Mouse (Mus musculus) hindbrain, embryonic 13.5 days (tissue): ENCODE data around the gene Fmo3. TPM values are rescaled to one million over a fixed set of nuclear protein-coding genes. Genes with fewer than 3 reads are reported as not detected.
A peak's percentile ranks its signal among the peaks of the same experiment; 100 is the strongest.

Experiments used
- ATAC-seq: fragments of 200-750 bp; cut with Nextera tagmentation; 2 replicates; pipeline ENCODE4 v1.8.0; 2017; ENCODE audit warnings: moderate TSS enrichment; ENCODE audit not compliant: low FRiP score
- H3K27ac ChIP-seq: fragments of 300-500 bp; sonication (generic); 2 replicates; pipeline ENCODE4 v1.5.1; 2015; ENCODE audit warnings: inconsistent platforms, mild to moderate bottlenecking, moderate library complexity
- H3K27me3 ChIP-seq: fragments of 300-500 bp; sonication (generic); 2 replicates; pipeline ENCODE4 v1.6.1; 2015; ENCODE audit warnings: mild to moderate bottlenecking, inconsistent platforms
- H3K36me3 ChIP-seq: fragments of 300-500 bp; sonication (generic); 2 replicates; pipeline ENCODE4 v1.6.1; 2015; ENCODE audit warnings: mild to moderate bottlenecking, inconsistent platforms
- H3K4me1 ChIP-seq: fragments of 300-500 bp; sonication (generic); replicated peaks from 2 replicates; pipeline ENCODE4 v1.6.1; 2015; ENCODE audit warnings: inconsistent platforms
- H3K4me2 ChIP-seq: fragments of 300-500 bp; sonication (generic); 2 replicates; pipeline ENCODE4 v1.6.1; 2015; ENCODE audit warnings: inconsistent platforms, mild to moderate bottlenecking, moderate library complexity
- H3K4me3 ChIP-seq: fragments of 300-500 bp; sonication (generic); 2 replicates; pipeline ENCODE4 v1.5.1; 2015; ENCODE audit warnings: mild to moderate bottlenecking, inconsistent platforms
- H3K9ac ChIP-seq: fragments of 300-500 bp; sonication (generic); 2 replicates; pipeline ENCODE4 v1.6.1; 2015; ENCODE audit warnings: mild to moderate bottlenecking, inconsistent platforms
- H3K9me3 ChIP-seq: fragments of 300-500 bp; sonication (generic); 2 replicates; pipeline ENCODE4 v1.6.1; 2016; ENCODE audit warnings: inconsistent platforms
- WGBS: fragments of 180-500 bp; shearing (Covaris S2); methylation state at CpG from one replicate; pipeline ENCODE4 v1.1.7; 2015; 5-methylcytosine and 5-hydroxymethylcytosine counted together
- polyA plus RNA-seq: library from polyadenylated mRNA; unstranded; fragments of >200 nt; fragmentation: Nextera tagmentation; extraction: Ambion mirVana; gene quantifications from 2 replicates; pipeline ENCODE4 v1.2.1, GENCODE M21; 2015

The Fmo3 gene
- polyA plus RNA-seq, 1 experiment from 2014 or later: not detected

DNA sequence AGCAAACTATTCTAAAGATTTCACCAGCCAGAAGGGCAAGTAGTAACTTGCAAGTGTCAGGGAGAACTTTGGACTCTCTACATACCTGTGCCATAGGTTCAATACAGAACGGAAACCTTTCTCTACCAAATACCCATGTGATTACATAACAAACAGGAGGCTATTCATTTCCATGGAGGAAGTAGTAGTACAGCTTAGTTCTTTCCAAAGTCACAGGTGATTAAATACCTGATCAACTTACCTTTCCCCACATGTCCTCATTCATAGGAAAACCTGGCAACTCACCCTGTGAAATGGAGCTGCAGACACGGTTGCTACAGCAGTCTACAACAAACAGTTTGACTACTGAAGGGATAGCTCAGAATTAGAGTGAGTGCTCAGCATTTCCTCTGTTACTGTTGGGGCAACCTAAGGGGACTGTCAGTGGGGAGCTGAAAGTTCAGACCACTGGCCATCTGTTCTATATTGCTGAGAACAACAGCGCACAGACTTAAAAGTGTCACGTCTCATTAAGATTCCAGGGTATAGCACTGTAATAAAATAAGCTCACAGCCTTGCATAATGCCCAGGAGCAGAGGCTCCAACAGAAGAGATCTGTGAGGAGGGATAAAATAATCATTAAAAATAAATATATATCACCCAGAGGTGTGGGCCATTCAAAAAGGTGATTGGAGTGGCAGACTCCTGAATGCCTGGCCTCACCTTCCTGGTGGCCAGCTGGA is 37.3 kb downstream of the Fmo3 start:
- Histone ChIP-seq H3K4me2 (no peak overlapping the region), H3K4me1 (0 out of 2 replicates have a peak, but pooled peaks cover 7% of the 10 kb centered on the region), H3K9ac (no peak overlapping the region), H3K4me3 (no peak overlapping the region), H3K27me3 (no peaks in the 10 kb centered on the region), H3K36me3 (no peaks in the 10 kb centered on the region), H3K9me3 (no peaks in the 10 kb centered on the region), H3K27ac (no peak overlapping the region)
- 60% methylated on average over 4 of the region's 4 CpGs for WGBS
- peak; percentile 46; the same call in 1 of the 2 replicates for ATAC-seq

- WGBS: 80% methylated on average over 6 of the region's 6 CpGs
- no peaks in the 10 kb centered on the region for H3K9me3 ChIP-seq
- H3K4me3 ChIP-seq: no peak overlapping the region
- no peak overlapping the region for H3K27ac ChIP-seq
- H3K4me1 ChIP-seq: 0 out of 2 replicates have a peak, but pooled peaks cover 7% of the 10 kb centered on the region
- H3K9ac ChIP-seq: no peak overlapping the region
- no peak overlapping the region for H3K4me2 ChIP-seq
- ATAC-seq: no peak
- no peaks in the 10 kb centered on the region for H3K36me3 ChIP-seq
- H3K27me3 ChIP-seq: no peaks in the 10 kb centered on the region
Measured at GRCm38 (mm10) chr1:162943700-162944099, 40.6 kb downstream of the Fmo3 start.

DNA sequence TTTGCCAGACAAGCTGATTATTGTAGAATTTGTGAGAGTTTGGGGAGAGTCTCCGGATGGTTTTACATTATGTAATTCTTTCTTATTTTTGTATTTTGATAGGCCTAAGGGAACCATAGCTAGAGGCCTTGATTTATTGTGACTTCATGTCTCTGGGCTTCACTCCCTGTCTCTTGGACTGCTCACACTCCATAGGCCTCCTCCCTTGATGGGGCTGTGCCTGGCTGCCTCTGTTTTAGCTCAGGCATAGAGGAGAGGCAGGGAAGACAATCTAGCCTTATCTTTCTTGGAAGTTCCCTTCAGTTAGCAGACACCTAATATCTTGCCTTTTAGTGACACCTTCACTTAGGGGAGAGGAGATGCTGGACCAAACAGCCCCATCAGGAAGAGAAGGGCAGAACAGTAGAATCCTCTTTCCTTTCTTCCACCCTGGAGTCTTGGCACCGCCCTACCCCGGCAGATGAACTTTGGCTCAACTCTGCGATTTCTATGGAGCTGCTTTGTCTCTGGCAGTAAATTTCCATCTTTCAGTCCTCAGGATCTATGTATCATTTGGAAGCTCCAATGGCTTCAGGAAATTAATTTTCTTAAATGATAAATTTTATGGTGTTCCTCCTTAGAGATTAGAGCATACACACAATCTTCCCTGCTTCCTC is 45.5 kb downstream of the Fmo3 start:
- H3K4me2 ChIP-seq: no peak overlapping the region
- no peak overlapping the region for H3K27ac ChIP-seq
- no peaks in the 10 kb centered on the region for H3K4me1 ChIP-seq
- H3K36me3 ChIP-seq: no peaks in the 10 kb centered on the region
- H3K9ac ChIP-seq: no peak overlapping the region
- no peaks in the 10 kb centered on the region for H3K27me3 ChIP-seq
- H3K9me3 ChIP-seq: no peaks in the 10 kb centered on the region
- no peak overlapping the region for H3K4me3 ChIP-seq
- WGBS: 92% methylated on average over 4 of the region's 4 CpGs
- no peak for ATAC-seq

DNA sequence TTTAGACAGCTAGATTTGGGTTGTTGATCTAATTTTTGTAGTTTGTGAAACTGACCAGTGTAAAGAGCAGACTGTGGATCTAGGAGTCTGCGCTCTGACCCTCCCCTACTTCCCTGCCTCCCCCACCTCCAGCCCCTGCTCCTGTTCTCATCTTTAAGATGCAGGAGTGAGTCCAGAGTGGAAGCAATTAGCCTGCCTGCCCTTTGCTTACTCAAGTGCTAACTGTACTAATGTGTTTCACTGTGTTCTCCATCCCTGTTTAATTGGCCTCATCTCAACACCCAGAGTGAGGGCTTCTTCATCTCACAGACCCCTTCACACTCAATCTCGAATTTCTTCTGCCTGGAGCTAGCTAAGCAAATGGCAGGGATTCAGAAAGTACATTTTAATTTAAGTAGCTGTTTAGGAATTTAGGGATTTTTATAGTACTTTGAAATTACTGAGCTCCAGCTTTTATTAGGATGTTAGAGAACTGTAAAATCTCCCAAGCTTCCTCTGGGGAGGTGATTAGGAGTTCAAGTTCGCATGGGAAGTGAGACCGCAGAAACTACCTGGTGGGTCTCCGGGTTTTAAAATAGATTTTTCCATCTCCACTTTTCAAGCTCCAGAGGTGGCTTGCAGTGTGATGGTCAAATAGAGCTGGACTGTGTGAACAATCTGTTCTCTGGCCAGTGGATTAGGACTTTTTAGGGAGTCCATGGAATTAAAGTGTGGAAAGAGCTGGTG is 46.2 kb downstream of the Fmo3 start:
- H3K9me3 ChIP-seq: no peaks in the 10 kb centered on the region
- ATAC-seq: no peak
- no peaks in the 10 kb centered on the region for H3K27me3 ChIP-seq
- no peak overlapping the region for H3K27ac ChIP-seq
- no peaks in the 10 kb centered on the region for H3K36me3 ChIP-seq
- 88% methylated on average over 5 of the region's 5 CpGs for WGBS
- no peak overlapping the region for H3K4me2 ChIP-seq
- no peak overlapping the region for H3K9ac ChIP-seq
- no peak overlapping the region for H3K4me3 ChIP-seq
- H3K4me1 ChIP-seq: no peaks in the 10 kb centered on the region

DNA sequence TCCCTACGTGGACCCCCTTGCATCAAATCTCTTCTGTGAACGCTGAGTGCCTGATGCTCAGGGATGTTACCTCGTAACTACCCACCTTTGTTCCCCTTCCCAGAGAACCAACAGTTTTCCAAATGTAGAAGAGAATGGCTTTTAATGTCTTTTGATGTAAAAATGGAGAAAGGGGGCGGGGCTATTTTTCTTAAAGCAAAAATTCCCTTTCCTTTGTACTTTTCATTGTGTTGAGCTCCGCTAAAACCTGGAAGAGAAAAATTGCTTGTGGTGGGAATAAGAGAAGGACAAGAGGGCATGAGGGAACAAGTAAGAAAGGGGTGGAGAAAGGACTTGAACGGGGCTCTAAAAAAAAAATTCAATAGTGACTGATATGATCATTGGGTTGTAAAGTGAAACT is 46.9 kb downstream of the Fmo3 start, which contains the start of gene Fmo6:
TSS of gene Fmo6 (minus strand) at position 101 of the 400 bp plus-strand sequence.
- Histone ChIP-seq H3K36me3 (no peaks in the 10 kb centered on the region), H3K4me3 (no peak within 1 kb of the TSS), H3K27me3 (no peaks in the 10 kb centered on the region), H3K9me3 (no peaks in the 10 kb centered on the region), H3K4me2 (no peak within 1 kb of the TSS), H3K9ac (no peak within 1 kb of the TSS), H3K4me1 (no peaks in the 10 kb centered on the region), H3K27ac (no peak within 1 kb of the TSS)
- 95% methylated on average over 6 of the region's 6 CpGs for WGBS
- ATAC-seq: no peak

DNA sequence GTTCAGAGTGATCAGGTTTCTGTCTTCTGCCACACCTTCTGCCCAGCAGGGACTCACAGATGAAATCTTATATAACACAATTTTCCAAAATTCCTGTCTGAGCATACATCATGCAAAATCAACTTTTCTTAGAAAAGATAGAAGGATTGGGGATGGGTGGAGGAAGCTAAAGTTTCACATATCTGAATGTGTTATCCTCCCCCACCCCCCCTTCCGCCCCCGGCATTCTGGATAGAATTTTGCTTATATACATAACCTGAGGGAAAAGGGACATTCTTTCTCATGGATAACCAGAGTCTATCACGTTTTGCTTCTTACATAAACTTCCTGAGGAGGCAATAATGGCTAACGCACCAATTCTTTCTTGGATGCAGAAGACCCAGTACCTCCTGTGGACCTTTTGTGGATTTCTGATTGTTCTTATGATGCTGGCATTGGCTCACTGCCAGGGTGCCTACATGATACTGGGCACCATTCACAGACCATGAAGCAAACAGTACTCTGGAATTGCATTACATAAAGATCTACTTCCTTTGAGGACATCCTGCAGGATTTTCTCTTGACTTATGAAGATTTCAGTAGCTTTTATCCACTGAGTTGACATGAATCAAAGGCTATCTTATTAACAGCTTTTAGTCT is 49.8 kb downstream of the Fmo3 start:
- H3K27ac ChIP-seq: no peak overlapping the region
- H3K36me3 ChIP-seq: no peaks in the 10 kb centered on the region
- H3K4me1 ChIP-seq: no peaks in the 10 kb centered on the region
- WGBS: 71% methylated on average over 4 of the region's 4 CpGs
- no peaks in the 10 kb centered on the region for H3K27me3 ChIP-seq
- H3K9me3 ChIP-seq: no peaks in the 10 kb centered on the region
- no peak overlapping the region for H3K4me3 ChIP-seq
- no peak for ATAC-seq
- no peak overlapping the region for H3K9ac ChIP-seq
- no peak overlapping the region for H3K4me2 ChIP-seq

- ATAC-seq: no peak
- 92% methylated on average over 4 of the region's 4 CpGs for WGBS
Measured at GRCm38 (mm10) chr1:162932386-162932785, 51.9 kb downstream of the Fmo3 start.

DNA sequence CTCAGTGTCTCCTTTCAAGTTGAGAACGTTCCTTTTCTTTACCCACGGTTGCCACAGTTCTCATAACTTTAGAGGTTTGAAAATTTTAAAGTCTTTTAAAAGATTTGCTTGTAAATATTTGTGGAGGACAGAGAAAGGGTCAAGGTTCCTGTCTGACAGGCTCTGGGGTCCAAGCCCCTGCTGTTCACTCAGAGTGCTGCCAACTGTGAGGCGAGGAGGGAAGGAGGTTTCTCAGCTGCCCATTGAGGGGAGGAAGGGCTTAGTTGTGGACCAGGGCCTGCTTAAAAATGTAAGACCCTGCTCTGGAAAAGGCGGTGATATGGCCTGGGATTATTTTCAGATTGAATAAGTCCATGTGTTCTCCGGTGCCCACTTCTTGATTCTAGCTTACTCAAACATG is 52.4 kb downstream of the Fmo3 start:
- H3K36me3 ChIP-seq: no peaks in the 10 kb centered on the region
- ATAC-seq: no peak
- H3K27ac ChIP-seq: no peak overlapping the region
- H3K4me2 ChIP-seq: no peak overlapping the region
- no peaks in the 10 kb centered on the region for H3K9me3 ChIP-seq
- no peak overlapping the region for H3K9ac ChIP-seq
- no peaks in the 10 kb centered on the region for H3K27me3 ChIP-seq
- WGBS: 79% methylated on average over 5 of the region's 5 CpGs
- no peaks in the 10 kb centered on the region for H3K4me1 ChIP-seq
- H3K4me3 ChIP-seq: no peak overlapping the region

More at GRCm38 (mm10) chr1:162932386-162932785, 51.9 kb downstream of the Fmo3 start:
- no peak overlapping the region for H3K27ac ChIP-seq
- no peak overlapping the region for H3K4me3 ChIP-seq
- no peaks in the 10 kb centered on the region for H3K27me3 ChIP-seq
- no peak overlapping the region for H3K4me2 ChIP-seq
- H3K9ac ChIP-seq: no peak overlapping the region
- H3K9me3 ChIP-seq: no peaks in the 10 kb centered on the region
- H3K4me1 ChIP-seq: no peaks in the 10 kb centered on the region
- H3K36me3 ChIP-seq: no peaks in the 10 kb centered on the region

DNA sequence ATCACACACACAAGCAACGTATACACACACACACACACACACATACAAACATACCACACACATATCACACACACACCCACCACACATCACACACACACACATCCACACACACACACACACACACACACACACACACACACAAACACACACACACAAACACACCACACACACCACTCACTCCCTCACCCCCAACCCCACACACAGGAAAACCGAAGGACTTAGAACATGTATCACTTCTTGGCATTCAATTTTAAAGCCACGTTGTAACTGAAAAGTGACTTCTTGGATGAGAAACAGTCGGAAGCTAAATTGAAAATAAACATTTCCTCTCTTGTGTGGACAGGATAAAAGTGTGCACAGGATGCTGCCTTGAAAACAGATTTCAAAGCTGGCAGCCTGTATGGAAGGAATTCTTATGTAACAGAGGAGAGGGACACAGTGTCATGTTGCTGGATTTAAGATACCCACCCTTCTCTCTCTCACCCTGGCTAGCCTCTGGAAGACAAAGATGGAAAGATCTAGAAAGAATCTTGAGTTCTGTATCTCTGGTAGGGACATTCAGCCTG is 52.9 kb downstream of the Fmo3 start:
- Histone ChIP-seq H3K4me3 (no peak overlapping the region), H3K27ac (no peak overlapping the region), H3K4me1 (no peaks in the 10 kb centered on the region), H3K9me3 (no peaks in the 10 kb centered on the region), H3K9ac (no peak overlapping the region), H3K36me3 (no peaks in the 10 kb centered on the region), H3K27me3 (no peaks in the 10 kb centered on the region), H3K4me2 (no peak overlapping the region)
- 77% methylated on average over 4 of the region's 4 CpGs for WGBS
- ATAC-seq: no peak

DNA sequence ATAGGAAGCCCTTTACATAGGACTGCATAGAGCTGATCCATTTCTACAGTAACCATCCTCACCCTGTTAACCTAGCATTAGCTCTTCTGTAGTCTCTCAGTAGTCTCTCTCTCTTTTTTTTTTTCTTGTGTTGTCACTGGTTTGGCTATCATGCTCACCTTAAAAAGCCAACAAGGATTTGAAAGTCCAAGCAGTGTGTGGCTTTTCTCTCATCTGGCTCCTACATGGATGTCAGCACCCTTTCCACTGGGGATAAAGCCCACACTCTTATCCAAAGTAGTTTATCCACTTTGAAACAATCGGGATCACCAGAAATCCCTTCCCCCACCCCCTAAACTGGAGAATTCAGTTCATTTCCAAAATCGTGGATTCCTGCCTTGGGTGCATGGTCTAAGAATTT is 53.7 kb downstream of the Fmo3 start:
- Histone ChIP-seq H3K4me2 (no peak overlapping the region), H3K27me3 (no peaks in the 10 kb centered on the region), H3K36me3 (no peaks in the 10 kb centered on the region), H3K9me3 (no peaks in the 10 kb centered on the region), H3K4me3 (no peak overlapping the region), H3K9ac (no peak overlapping the region), H3K27ac (no peak overlapping the region), H3K4me1 (no peaks in the 10 kb centered on the region)
- no peak for ATAC-seq
- 69% methylated on average over 2 of the region's 2 CpGs for WGBS

GRCm38 (mm10) chr1:162929146-162929545 is 55.2 kb downstream of the Fmo3 start:
- Histone ChIP-seq H3K9ac (no peak overlapping the region), H3K27ac (no peak overlapping the region), H3K9me3 (no peaks in the 10 kb centered on the region), H3K4me3 (no peak overlapping the region), H3K4me2 (no peak overlapping the region), H3K36me3 (no peaks in the 10 kb centered on the region), H3K4me1 (no peaks in the 10 kb centered on the region), H3K27me3 (no peaks in the 10 kb centered on the region)
- WGBS: 94% methylated on average over 3 of the region's 3 CpGs
- ATAC-seq: no peak

- Histone ChIP-seq H3K36me3 (no peaks in the 10 kb centered on the region), H3K4me3 (no peak overlapping the region), H3K9ac (no peak overlapping the region), H3K27me3 (no peaks in the 10 kb centered on the region), H3K27ac (no peak overlapping the region), H3K9me3 (no peaks in the 10 kb centered on the region), H3K4me1 (no peaks in the 10 kb centered on the region), H3K4me2 (no peak overlapping the region)
- no peak for ATAC-seq
- 92% methylated on average over 1 of the region's 1 CpGs for WGBS
Measured at GRCm38 (mm10) chr1:162925121-162925520, 59.2 kb downstream of the Fmo3 start.
